Mouse (Mus musculus): ENCODE results near the gene Ciz1.

- TF ChIP-seq POLR2A (IDR thresholded peaks at IDR 0.05; ENCODE audit: borderline replicate concordance, insufficient read depth, low read length) (no peak), CTCF (IDR thresholded peaks at IDR 0.05; ENCODE audit: borderline replicate concordance, insufficient read depth, low read depth, low read length) (no peak)
Measured at GRCm38 (mm10) chr2:32347019-32347418, 5.1 kb upstream of the Ciz1 start.
